Mouse (Mus musculus) left cerebral cortex, adult 11 months (tissue): ENCODE measurements around the gene Zfp426.
A peak's percentile ranks its signal among the peaks of the same experiment; 100 is the strongest.

Experiments used
- DNase-seq: peaks from one replicate; pipeline ENCODE4 v3.0.0; 2022; ENCODE audit warnings: low spot score

Zfp426 gene

DNA sequence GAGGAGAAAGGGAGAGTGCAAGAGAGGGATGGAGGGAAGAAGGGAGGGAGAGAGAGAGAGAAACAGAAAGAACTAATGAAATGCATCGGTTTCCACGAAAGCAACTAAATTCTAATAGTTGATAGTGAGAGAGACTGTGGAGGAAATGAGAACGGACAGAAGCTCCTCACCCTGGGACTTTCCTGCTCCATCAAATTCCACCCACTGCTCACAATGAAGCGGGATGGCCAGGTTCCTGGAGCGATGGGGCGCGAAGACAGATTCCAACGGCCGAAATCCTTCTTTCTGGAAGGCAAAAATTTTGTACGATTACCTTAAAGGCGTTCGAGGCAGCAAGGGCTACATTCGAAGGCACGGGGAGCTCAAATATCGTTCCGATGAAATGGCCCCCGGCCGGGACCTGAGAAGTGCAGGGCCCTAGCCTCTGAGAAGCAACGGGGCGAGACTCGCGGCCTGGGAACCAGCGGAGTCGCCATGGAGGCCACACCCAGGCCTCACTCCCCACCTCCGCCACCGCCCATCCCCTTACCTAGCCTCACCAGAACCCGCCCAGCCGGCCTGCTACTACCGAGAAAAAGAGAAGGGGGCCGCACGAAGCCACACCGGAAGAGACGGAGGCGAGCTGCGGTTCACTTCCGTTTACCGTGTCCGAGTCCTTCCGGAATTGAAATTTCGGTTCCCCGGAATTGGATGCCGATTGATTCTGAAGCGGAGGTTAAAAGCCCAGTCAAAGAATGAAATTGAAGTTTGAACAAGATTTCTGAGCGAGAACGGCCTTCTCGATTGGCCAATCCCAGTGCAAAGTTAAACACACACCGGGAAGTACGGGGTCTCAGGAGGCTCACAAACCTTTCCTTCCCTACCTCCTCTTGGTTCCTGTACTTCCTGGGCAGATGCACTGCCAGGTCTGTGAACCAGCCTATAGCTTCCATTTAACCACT is 32.9 kb downstream of the Zfp426 start, which contains the start of gene Zfp26:
Zfp26 (minus strand) TSS at position 786 of the 941 bp plus-strand sequence.
- DNase-seq, result peak; percentile 66

GRCm38 (mm10) chr9:20453647-20454046 is 38.9 kb downstream of the Zfp426 start:
- no peak for DNase-seq

DNA sequence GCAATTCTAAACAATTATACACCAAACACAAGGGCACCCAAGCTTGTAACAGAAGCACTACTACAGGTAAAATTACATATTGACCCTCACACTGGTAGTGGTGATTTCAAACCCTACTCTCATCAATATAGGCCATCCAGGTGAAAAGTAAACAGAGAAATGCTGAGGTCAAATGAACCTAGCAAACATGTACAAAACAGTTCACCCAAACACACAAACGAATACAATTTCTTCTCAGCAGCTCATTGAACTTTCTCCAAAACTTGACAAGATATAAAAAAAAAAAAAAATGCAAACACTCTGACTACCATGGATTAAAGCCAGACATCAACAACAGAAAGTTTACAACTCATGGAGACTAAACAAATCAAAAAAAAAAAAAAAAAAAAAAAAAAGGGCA is 41.1 kb downstream of the Zfp426 start:
- DNase-seq, result no peak

DNA sequence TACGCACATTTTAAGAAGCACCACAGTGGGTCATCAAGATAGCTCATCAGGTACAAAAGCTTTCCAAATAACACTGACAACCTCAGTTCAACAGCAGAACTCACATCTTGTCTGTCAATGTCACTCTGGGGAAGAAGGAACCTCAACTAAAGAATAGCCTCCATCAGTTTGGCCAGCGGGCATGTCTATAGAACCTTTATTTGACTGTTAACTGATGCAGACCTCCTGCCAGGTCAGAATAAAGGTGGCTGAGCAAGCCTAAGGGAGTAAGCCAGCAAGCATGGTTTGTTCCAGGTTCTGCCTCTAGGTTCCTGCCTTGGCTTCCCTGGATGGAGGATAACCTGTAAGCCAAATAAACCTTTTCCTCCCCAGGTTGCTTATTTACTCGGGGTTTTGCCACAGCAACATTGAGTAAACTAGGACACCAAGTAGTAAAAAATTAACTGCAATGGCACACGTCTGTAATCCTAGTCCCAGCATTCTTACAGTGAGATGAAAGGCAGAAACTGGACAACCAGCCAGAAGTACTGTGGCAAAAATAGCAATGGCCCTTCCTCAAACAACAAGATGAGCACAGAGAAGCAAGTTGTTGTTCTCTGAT is 49.3 kb downstream of the Zfp426 start:
- DNase-seq, result no peak

DNA sequence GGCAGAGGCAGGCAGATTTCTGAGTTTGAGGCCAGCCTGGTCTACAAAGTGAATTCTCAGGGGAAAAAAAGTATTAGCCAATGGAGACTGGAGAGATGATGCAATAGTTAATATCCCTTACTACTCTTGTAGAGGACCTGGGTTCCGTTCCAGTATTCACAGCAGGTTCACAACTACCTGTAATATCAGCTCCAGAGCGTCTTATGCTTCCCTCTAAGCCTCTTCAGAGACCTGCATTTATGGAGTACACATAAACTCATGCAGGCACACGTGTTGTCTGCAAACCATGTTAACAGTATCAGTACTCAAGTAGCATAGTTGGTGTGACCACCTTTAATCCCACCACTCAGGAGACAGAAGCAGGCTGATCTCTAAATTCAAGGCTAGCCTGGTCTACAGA is 62.5 kb downstream of the Zfp426 start:
- DNase-seq, result no peak
